Mouse (Mus musculus): ENCODE results near the gene Ctdspl.

- TF ChIP-seq CHD2 (IDR thresholded peaks at IDR 0.05; ENCODE audit: low read depth, low read length) (no peak), ZC3H11A (IDR thresholded peaks at IDR 0.05; ENCODE audit: borderline replicate concordance, low read depth, low read length) (no peak), ZNF384 (IDR thresholded peaks at IDR 0.05; ENCODE audit: low read depth, low read length) (no peak), MAFK (IDR thresholded peaks at IDR 0.05; ENCODE audit: insufficient read depth, low read depth, low read length) (no peak), HCFC1 (IDR thresholded peaks at IDR 0.05; ENCODE audit: borderline replicate concordance, insufficient read depth, low read length) (no peak)
Measured at GRCm38 (mm10) chr9:118973566-118973965, 47.3 kb downstream of the Ctdspl start.
